Mouse (Mus musculus): ENCODE measurements at regions not wholly inside any gene's neighbourhood (a gene's known extent, or its start where the extent isn't known, plus 50 kb on each side); places are given as distances from the start of the nearest gene placed in this dataset.

DNA sequence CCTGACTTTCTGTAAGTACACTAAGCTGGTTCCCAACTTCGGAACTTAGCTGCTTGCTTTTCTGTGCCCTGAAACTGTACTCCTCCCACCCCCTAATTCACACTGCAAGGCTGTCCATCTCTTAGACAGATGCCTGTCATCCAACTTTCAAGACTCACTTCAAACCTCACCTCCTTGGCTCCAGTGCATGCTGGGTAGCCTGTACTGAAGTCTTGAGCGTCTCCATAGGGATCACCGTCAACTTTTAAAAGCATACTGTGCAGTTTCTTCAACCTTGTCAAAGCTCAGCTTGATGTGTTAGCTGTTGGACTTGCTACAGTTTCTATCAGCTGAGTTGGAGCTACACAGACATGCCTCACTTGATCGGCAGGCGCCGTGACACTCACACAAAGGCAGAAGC, 126.5 kb upstream of the Tut7 start:
- H3K4me2 ChIP-seq (ENCODE audit: insufficient read depth, low read depth, poor library complexity, severe bottlenecking) = no peak overlapping the region
- dilution Hi-C loops (cut with MboI; ENCODE audit: extremely low pct_ligation_motif_present, extremely low pct_unique_long_range_greater_than_20kb, low sequenced_read_pairs) (no loop called here), in situ Hi-C loops (cut with MboI; ENCODE audit: low pct_ligation_motif_present, low pct_unique_long_range_greater_than_20kb, low sequenced_read_pairs) (no loop called here)
- no peaks in the 10 kb centered on the region for H3K36me3 ChIP-seq (replicated peaks in 1 of 2; ENCODE audit: control insufficient read depth in 1 of 2, insufficient read depth in 1 of 2, low read length in 1 of 2)
- DNase-seq (ENCODE audit: extremely low read depth) = no peak
- no peak overlapping the region for H3K4me3 ChIP-seq (replicated peaks in 1 of 3; ENCODE audit: low read depth in 2 of 3, low read length in 2 of 3, poor library complexity in 1 of 3)
- no peaks in the 10 kb centered on the region for H3K27me3 ChIP-seq (replicated peaks)
- no peaks in the 10 kb centered on the region for H3K4me1 ChIP-seq (ENCODE audit: control insufficient read depth in 1 of 2, insufficient read depth in 2 of 2)
- H3K27ac ChIP-seq (ENCODE audit: insufficient read depth, low read depth) = no peak overlapping the region
- no peak for TF ChIP-seq IRF4 (IDR thresholded peaks at IDR 0.05; ENCODE audit: low read depth, low read length)
- no peak for TF ChIP-seq MAFK (IDR thresholded peaks at IDR 0.05; ENCODE audit: insufficient replicate concordance, low read length)
- TF ChIP-seq MEF2A (IDR thresholded peaks at IDR 0.05; ENCODE audit: borderline replicate concordance, low read depth, low read length) = no peak
- no peak for TF ChIP-seq ELF1 (IDR thresholded peaks at IDR 0.05; ENCODE audit: low read depth, low read length)
- no peak for TF ChIP-seq BHLHE40 (IDR thresholded peaks at IDR 0.05; ENCODE audit: low read depth, low read length)
- no peak for TF ChIP-seq PAX5 (IDR thresholded peaks at IDR 0.05; ENCODE audit: low read length)
- TF ChIP-seq EP300 (IDR thresholded peaks at IDR 0.05; ENCODE audit: low read length) = no peak
- TF ChIP-seq UBTF (IDR thresholded peaks at IDR 0.05; ENCODE audit: low read depth, low read length) = no peak
- no peak for TF ChIP-seq NELFE (IDR thresholded peaks at IDR 0.05; ENCODE audit: low read depth, low read length)
- no peak for TF ChIP-seq TCF12 (IDR thresholded peaks at IDR 0.05; ENCODE audit: low read depth, low read length)
- TF ChIP-seq ZC3H11A (IDR thresholded peaks at IDR 0.05; ENCODE audit: low read depth, low read length) = no peak
- no peak for TF ChIP-seq CHD1 (IDR thresholded peaks at IDR 0.05; ENCODE audit: low read depth, low read length)
- no peaks in the 10 kb centered on the region for H3K79me2 ChIP-seq (replicated peaks; ENCODE audit: control insufficient read depth, extremely low read depth, insufficient read depth, poor library complexity, severe bottlenecking)
- H3K9ac ChIP-seq (ENCODE audit: insufficient read depth, low read depth) = no peak overlapping the region
- H3K9me3 ChIP-seq (replicated peaks; ENCODE audit: low read length) = peaks cover 74% of the 10 kb centered on the region

GRCm38 (mm10) chr13:59948496-59949138, 125.7 kb upstream of the Tut7 start:
- Histone ChIP-seq H3K9ac (ENCODE audit: insufficient read depth, low read depth) (no peak overlapping the region), H3K36me3 (replicated peaks in 1 of 2; ENCODE audit: control insufficient read depth in 1 of 2, insufficient read depth in 1 of 2, low read length in 1 of 2) (no peaks in the 10 kb centered on the region), H3K4me1 (ENCODE audit: control insufficient read depth in 1 of 2, insufficient read depth in 2 of 2) (no peaks in the 10 kb centered on the region), H3K27me3 (replicated peaks) (no peaks in the 10 kb centered on the region), H3K9me3 (replicated peaks; ENCODE audit: low read length) (peaks cover 74% of the 10 kb centered on the region), H3K79me2 (replicated peaks; ENCODE audit: control insufficient read depth, extremely low read depth, insufficient read depth, poor library complexity, severe bottlenecking) (no peaks in the 10 kb centered on the region), H3K4me2 (ENCODE audit: insufficient read depth, low read depth, poor library complexity, severe bottlenecking) (no peak overlapping the region), H3K27ac (ENCODE audit: insufficient read depth, low read depth) (no peak overlapping the region), H3K4me3 (replicated peaks in 1 of 3; ENCODE audit: low read depth in 2 of 3, low read length in 2 of 3, poor library complexity in 1 of 3) (no peak overlapping the region)
- DNase-seq (ENCODE audit: extremely low read depth) = no peak
- dilution Hi-C loops (cut with MboI; ENCODE audit: extremely low pct_ligation_motif_present, extremely low pct_unique_long_range_greater_than_20kb, low sequenced_read_pairs) = no loop called here
- in situ Hi-C loops (cut with MboI; ENCODE audit: low pct_ligation_motif_present, low pct_unique_long_range_greater_than_20kb, low sequenced_read_pairs) = no loop called here
- TF ChIP-seq ZMIZ1 (IDR thresholded peaks at IDR 0.05; ENCODE audit: low read depth, low read length) = no peak
- no peak for TF ChIP-seq MAZ (IDR thresholded peaks at IDR 0.05; ENCODE audit: low read depth, low read length)
- TF ChIP-seq HCFC1 (IDR thresholded peaks at IDR 0.05; ENCODE audit: low read depth, low read length) = no peak
- no peak for TF ChIP-seq BHLHE40 (IDR thresholded peaks at IDR 0.05; ENCODE audit: low read depth, low read length)
- TF ChIP-seq CHD1 (IDR thresholded peaks at IDR 0.05; ENCODE audit: low read depth, low read length) = no peak
- no peak for TF ChIP-seq NRF1 (IDR thresholded peaks at IDR 0.05; ENCODE audit: low read depth, low read length)

Measured in CH12.LX (cell line).